Mouse (Mus musculus) embryonic facial prominence, embryonic 15.5 days (tissue): ENCODE measurements around the gene Gm9803. TPM values are rescaled to one million over a fixed set of nuclear protein-coding genes. Genes with fewer than 3 reads are reported as not detected.
A peak's percentile ranks its signal among the peaks of the same experiment; 100 is the strongest.

Experiments used
- ATAC-seq: fragments of 200-750 bp; cut with Nextera tagmentation; 2 replicates; pipeline ENCODE4 v1.8.0; 2017; ENCODE audit warnings: low read depth, moderate TSS enrichment; ENCODE audit not compliant: insufficient number of reproducible peaks, low FRiP score, low TSS enrichment
- H3K27ac ChIP-seq: fragments of 300-500 bp; sonication (generic); replicated peaks from 2 replicates; pipeline ENCODE4 v1.5.1; 2015; ENCODE audit warnings: mild to moderate bottlenecking, inconsistent platforms
- H3K27me3 ChIP-seq: fragments of 300-500 bp; sonication (generic); 2 replicates; pipeline ENCODE4 v1.6.1; 2015; ENCODE audit warnings: inconsistent platforms
- H3K36me3 ChIP-seq: fragments of 300-500 bp; sonication (generic); 2 replicates; pipeline ENCODE4 v1.6.1; 2015; ENCODE audit warnings: mild to moderate bottlenecking, inconsistent platforms
- H3K4me1 ChIP-seq: fragments of 300-500 bp; sonication (generic); 2 replicates; pipeline ENCODE4 v1.6.1; 2015; ENCODE audit warnings: inconsistent platforms
- H3K4me2 ChIP-seq: fragments of 300-500 bp; sonication (generic); replicated peaks from 2 replicates; pipeline ENCODE4 v1.6.1; 2015; ENCODE audit warnings: mild to moderate bottlenecking, inconsistent platforms
- H3K4me3 ChIP-seq: fragments of 300-500 bp; sonication (generic); replicated peaks from 2 replicates; pipeline ENCODE4 v1.5.1; 2015; ENCODE audit warnings: mild to moderate bottlenecking, inconsistent platforms
- H3K9ac ChIP-seq: fragments of 300-500 bp; sonication (generic); 2 replicates; pipeline ENCODE4 v1.6.1; 2015; ENCODE audit warnings: inconsistent platforms
- H3K9me3 ChIP-seq: fragments of 300-500 bp; sonication (generic); replicated peaks from 2 replicates; pipeline ENCODE4 v1.6.1; 2016; ENCODE audit warnings: inconsistent platforms
- WGBS: fragments of 180-500 bp; shearing (Covaris S2); methylation state at CpG from one replicate; pipeline ENCODE4 v1.1.7; 2015; 5-methylcytosine and 5-hydroxymethylcytosine counted together
- polyA plus RNA-seq: library from polyadenylated mRNA; unstranded; fragments of >200 nt; fragmentation: Nextera tagmentation; extraction: Ambion mirVana; gene quantifications from 2 replicates; pipeline ENCODE4 v1.2.1, GENCODE M21; 2015

The Gm9803 gene
- polyA plus RNA-seq, 1 experiment from 2014 or later: 1.8 TPM

GRCm38 (mm10) chr10:43516992-43517660 lies 6.8 kb upstream of the Gm9803 start:
- no peaks in the 10 kb centered on the region for H3K9me3 ChIP-seq
- H3K36me3 ChIP-seq: peaks cover 16% of the 10 kb centered on the region
- no peak for ATAC-seq
- H3K27ac ChIP-seq: no peak overlapping the region; the same call in 1 of the 2 replicates
- no peak overlapping the region for H3K4me3 ChIP-seq
- 65% methylated on average over 6 of the region's 6 CpGs for WGBS
- H3K27me3 ChIP-seq: no peaks in the 10 kb centered on the region
- H3K9ac ChIP-seq: no peak overlapping the region
- peaks cover 9% of the 10 kb centered on the region for H3K4me1 ChIP-seq
- H3K4me2 ChIP-seq: no peak overlapping the region

GRCm38 (mm10) chr10:43517836-43518235 lies 6.0 kb upstream of the Gm9803 start:
- Histone ChIP-seq H3K27ac (no peak overlapping the region; the same call in 1 of the 2 replicates), H3K4me2 (no peak overlapping the region), H3K4me1 (peaks cover 9% of the 10 kb centered on the region), H3K36me3 (peaks cover 12% of the 10 kb centered on the region; the same call in 1 of the 2 replicates), H3K27me3 (no peaks in the 10 kb centered on the region), H3K9ac (no peak overlapping the region), H3K9me3 (no peaks in the 10 kb centered on the region), H3K4me3 (no peak overlapping the region)
- WGBS: 53% methylated on average over 4 of the region's 4 CpGs
- 0 out of 2 replicates have a peak, but pooled peaks have one; percentile 34 for ATAC-seq

GRCm38 (mm10) chr10:43518368-43518767 lies 5.5 kb upstream of the Gm9803 start:
- no peak overlapping the region for H3K4me2 ChIP-seq
- no peak for ATAC-seq
- H3K36me3 ChIP-seq: peaks cover 7% of the 10 kb centered on the region; the same call in 1 of the 2 replicates
- no peaks in the 10 kb centered on the region for H3K9me3 ChIP-seq
- no peak overlapping the region for H3K9ac ChIP-seq
- H3K4me1 ChIP-seq: peaks cover 9% of the 10 kb centered on the region
- no peak overlapping the region for H3K4me3 ChIP-seq
- no peaks in the 10 kb centered on the region for H3K27me3 ChIP-seq
- no peak overlapping the region for H3K27ac ChIP-seq
- WGBS: 66% methylated on average over 13 of the region's 13 CpGs

GRCm38 (mm10) chr10:43519977-43520376 lies 3.9 kb upstream of the Gm9803 start:
- Histone ChIP-seq H3K9me3 (no peaks in the 10 kb centered on the region), H3K4me3 (no peak overlapping the region), H3K27ac (no peak overlapping the region), H3K36me3 (peaks cover 4% of the 10 kb centered on the region), H3K4me1 (peaks cover 9% of the 10 kb centered on the region), H3K9ac (no peak overlapping the region), H3K27me3 (no peaks in the 10 kb centered on the region), H3K4me2 (no peak overlapping the region)
- 91% methylated on average over 2 of the region's 2 CpGs for WGBS
- no peak for ATAC-seq

GRCm38 (mm10) chr10:43527283-43528269 lies 3.7 kb downstream of the Gm9803 start:
- 37% methylated on average over 15 of the region's 15 CpGs for WGBS
- H3K9ac ChIP-seq: no peak overlapping the region
- no peak overlapping the region for H3K4me2 ChIP-seq
- no peak overlapping the region for H3K4me3 ChIP-seq
- peaks cover 11% of the 10 kb centered on the region; the same call in 1 of the 2 replicates for H3K4me1 ChIP-seq
- H3K27ac ChIP-seq: peak overlapping the region; percentile 8
- H3K36me3 ChIP-seq: peaks cover 57% of the 10 kb centered on the region
- H3K9me3 ChIP-seq: no peaks in the 10 kb centered on the region
- ATAC-seq: peak; percentile 35; the same call in 1 of the 2 replicates
- H3K27me3 ChIP-seq: no peaks in the 10 kb centered on the region

GRCm38 (mm10) chr10:43534382-43534781 lies 10.5 kb downstream of the Gm9803 start:
- 78% methylated on average over 1 of the region's 1 CpGs for WGBS
- Histone ChIP-seq H3K4me2 (no peak overlapping the region), H3K36me3 (peaks cover 44% of the 10 kb centered on the region), H3K27ac (no peak overlapping the region), H3K9ac (no peak overlapping the region), H3K4me3 (no peak overlapping the region), H3K27me3 (no peaks in the 10 kb centered on the region), H3K9me3 (no peaks in the 10 kb centered on the region), H3K4me1 (peaks cover 3% of the 10 kb centered on the region)
- no peak for ATAC-seq

GRCm38 (mm10) chr10:43537652-43538051 lies 13.8 kb downstream of the Gm9803 start:
- H3K27me3 ChIP-seq: no peaks in the 10 kb centered on the region

GRCm38 (mm10) chr10:43538831-43539230 lies 14.9 kb downstream of the Gm9803 start:
- 86% methylated on average over 5 of the region's 5 CpGs for WGBS
- H3K4me2 ChIP-seq: no peak overlapping the region
- H3K4me1 ChIP-seq: peaks cover 11% of the 10 kb centered on the region
- peaks cover 10% of the 10 kb centered on the region; the same call in 1 of the 2 replicates for H3K36me3 ChIP-seq
- no peak overlapping the region for H3K9ac ChIP-seq
- H3K4me3 ChIP-seq: no peak overlapping the region
- no peak overlapping the region for H3K27ac ChIP-seq
- H3K9me3 ChIP-seq: no peaks in the 10 kb centered on the region
- ATAC-seq: no peak
- H3K27me3 ChIP-seq: no peaks in the 10 kb centered on the region

More at GRCm38 (mm10) chr10:43537652-43538051, 13.8 kb downstream of the Gm9803 start:
- peaks cover 16% of the 10 kb centered on the region for H3K36me3 ChIP-seq
- no peak overlapping the region for H3K27ac ChIP-seq
- no peak for ATAC-seq
- no peak overlapping the region for H3K4me2 ChIP-seq
- no peak overlapping the region for H3K4me3 ChIP-seq
- no peaks in the 10 kb centered on the region for H3K9me3 ChIP-seq
- H3K4me1 ChIP-seq: peaks cover 11% of the 10 kb centered on the region
- no peak overlapping the region for H3K9ac ChIP-seq
- WGBS: 92% methylated on average over 7 of the region's 7 CpGs

GRCm38 (mm10) chr10:43539746-43540310 lies 15.9 kb downstream of the Gm9803 start:
- peak overlapping the region; percentile 80; the same call in 1 of the 2 replicates for H3K27ac ChIP-seq
- 10% methylated on average over 12 of the region's 12 CpGs for WGBS
- no peak for ATAC-seq

GRCm38 (mm10) chr10:43540442-43541152 lies 16.7 kb downstream of the Gm9803 start, which contains the start of gene 1700021F05Rik:
Gene 1700021F05Rik (minus strand): TSS chr10:43540994.
- no peaks in the 10 kb centered on the region; the same call in 1 of the 2 replicates for H3K36me3 ChIP-seq
- under 1% methylated on average over 55 of the region's 56 CpGs for WGBS
- H3K27me3 ChIP-seq: no peaks in the 10 kb centered on the region
- peak within 1 kb of the TSS; percentile 83 for H3K9ac ChIP-seq
- H3K9me3 ChIP-seq: no peaks in the 10 kb centered on the region
- peak within 1 kb of the TSS; percentile 93 for H3K4me3 ChIP-seq
- peak; percentile 98 for ATAC-seq
- H3K4me1 ChIP-seq: peaks cover 11% of the 10 kb centered on the region
- peak within 1 kb of the TSS; percentile 56 for H3K4me2 ChIP-seq
- H3K27ac ChIP-seq: peak within 1 kb of the TSS; percentile 80

More at GRCm38 (mm10) chr10:43539746-43540310, 15.9 kb downstream of the Gm9803 start:
- peak overlapping the region; percentile 93 for H3K4me3 ChIP-seq
- peak overlapping the region; percentile 56 for H3K4me2 ChIP-seq
- peaks cover 11% of the 10 kb centered on the region for H3K4me1 ChIP-seq
- peak overlapping the region; percentile 83 for H3K9ac ChIP-seq
- peaks cover 7% of the 10 kb centered on the region; the same call in 1 of the 2 replicates for H3K36me3 ChIP-seq
- H3K9me3 ChIP-seq: no peaks in the 10 kb centered on the region
- no peaks in the 10 kb centered on the region for H3K27me3 ChIP-seq
